Mouse (Mus musculus) heart, embryonic 10.5 days (tissue): ENCODE data around the gene Ctla2a. TPM values are rescaled to one million over a fixed set of nuclear protein-coding genes. Genes with fewer than 3 reads are reported as not detected.
"Not testable (repeated sequence)": the region's sequence is repeated elsewhere in the genome, so short reads cannot be mapped to it uniquely, and the experiment has no call there.

Experiments used
- DNase-seq: peaks from one replicate; pipeline ENCODE4 v3.0.0-alpha.2; 2017; ENCODE audit warnings: low spot score
- H3K27ac ChIP-seq: fragments of 300-500 bp; sonication (generic); 2 replicates; pipeline ENCODE4 v1.5.1; 2016; ENCODE audit warnings: mild to moderate bottlenecking
- H3K27me3 ChIP-seq: fragments of 300-500 bp; sonication (generic); 2 replicates; pipeline ENCODE4 v1.6.1; 2016; ENCODE audit warnings: mild to moderate bottlenecking; ENCODE audit not compliant: poor library complexity, insufficient read depth, severe bottlenecking
- H3K36me3 ChIP-seq: fragments of 300-500 bp; sonication (generic); 2 replicates; pipeline ENCODE4 v1.6.1; 2016; ENCODE audit warnings: mild to moderate bottlenecking, moderate library complexity
- H3K4me1 ChIP-seq: fragments of 300-500 bp; sonication (generic); 2 replicates; pipeline ENCODE4 v1.6.1; 2016; ENCODE audit warnings: mild to moderate bottlenecking
- H3K4me3 ChIP-seq: fragments of 300-500 bp; sonication (generic); 2 replicates; pipeline ENCODE4 v1.5.1; 2016; ENCODE audit warnings: mild to moderate bottlenecking, moderate library complexity
- H3K9me3 ChIP-seq: fragments of 300-500 bp; sonication (generic); 2 replicates; pipeline ENCODE4 v1.6.1; 2016; ENCODE audit warnings: mild to moderate bottlenecking, moderate library complexity
- WGBS: fragments of 180-500 bp; shearing (Covaris S2); methylation state at CpG from one replicate; pipeline ENCODE4 v1.1.7; 2016; 5-methylcytosine and 5-hydroxymethylcytosine counted together
- polyA plus RNA-seq: library from polyadenylated mRNA; unstranded; fragments of >200 nt; fragmentation: Nextera tagmentation; extraction: Ambion mirVana; gene quantifications from 2 replicates; pipeline ENCODE4 v1.2.1, GENCODE M21; 2016

Ctla2a gene
- polyA plus RNA-seq = 32.2 and 48.4 TPM in 2 replicates

GRCm38 (mm10) chr13:60936500-60936901, at the start of gene Ctla2a, which contains the start of gene Gm49391:
TSS of gene Ctla2a (minus strand) at chr13:60936625.
TSS of gene Gm49391 (minus strand) at chr13:60936571.
- no peak for DNase-seq
- no peak within 1 kb of the TSS for H3K27ac ChIP-seq
- no peak within 1 kb of the TSS for H3K4me3 ChIP-seq
- H3K4me1 ChIP-seq = no peaks in the 10 kb centered on the region
- no peaks in the 10 kb centered on the region; the same call in 1 of the 2 replicates for H3K36me3 ChIP-seq
- no peaks in the 10 kb centered on the region for H3K9me3 ChIP-seq
- 49% methylated on average over 5 of the region's 5 CpGs for WGBS
- H3K27me3 ChIP-seq = no peaks in the 10 kb centered on the region

- not testable (repeated sequence) for H3K9me3 ChIP-seq, H3K36me3 ChIP-seq, H3K4me3 ChIP-seq, H3K27me3 ChIP-seq, DNase-seq, H3K27ac ChIP-seq, H3K4me1 ChIP-seq
- WGBS = 69% methylated on average over 4 of the region's 4 CpGs
These were observed 35.9 kb upstream of the Ctla2a start for GRCm38 (mm10) chr13:60972319-60972718.

GRCm38 (mm10) chr13:60963985-60964384, 27.6 kb upstream of the Ctla2a start:
- WGBS = 18% methylated on average over 5 of the region's 5 CpGs
- DNase-seq, H3K36me3 ChIP-seq, H3K27me3 ChIP-seq, H3K4me1 ChIP-seq, H3K27ac ChIP-seq, H3K9me3 ChIP-seq, H3K4me3 ChIP-seq: not testable (repeated sequence)

- Histone ChIP-seq H3K4me1 (no peaks in the 10 kb centered on the region), H3K36me3 (no peaks in the 10 kb centered on the region), H3K9me3 (peaks cover 7% of the 10 kb centered on the region; the same call in 1 of the 2 replicates), H3K4me3 (no peak overlapping the region), H3K27me3 (no peaks in the 10 kb centered on the region), H3K27ac (no peak overlapping the region)
- WGBS = 65% methylated on average over 5 of the region's 5 CpGs
- DNase-seq = no peak
These were observed 25.3 kb upstream of the Ctla2a start for GRCm38 (mm10) chr13:60961706-60962105.

DNA sequence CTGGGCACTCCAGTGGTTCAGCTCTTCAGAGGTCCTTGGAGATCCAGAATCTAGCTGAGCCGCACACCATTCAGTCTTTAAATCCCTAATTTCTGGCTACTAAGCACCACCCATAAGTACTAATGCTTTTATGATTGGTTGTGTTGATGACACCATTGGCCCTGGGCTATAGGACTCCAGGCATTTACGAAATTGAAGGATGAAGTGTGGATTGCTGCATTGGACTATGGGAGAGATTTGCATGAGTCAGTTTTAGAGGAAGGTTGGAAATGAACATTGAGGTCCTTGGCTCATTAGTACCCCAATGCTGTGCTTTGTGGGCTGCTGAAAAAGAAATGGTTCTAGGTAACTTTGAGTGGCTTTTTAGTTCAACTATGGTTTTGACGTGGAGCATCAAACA, 5.5 kb upstream of the Ctla2a start, which contains the start of gene Tpbpa:
Gene Tpbpa, minus strand, starts transcription at position 101 of the 400 bp plus-strand sequence.
- H3K27me3 ChIP-seq, H3K4me1 ChIP-seq, H3K27ac ChIP-seq, H3K9me3 ChIP-seq, H3K36me3 ChIP-seq, DNase-seq, H3K4me3 ChIP-seq: not testable (repeated sequence)
- 74% methylated on average over 3 of the region's 3 CpGs for WGBS

DNA sequence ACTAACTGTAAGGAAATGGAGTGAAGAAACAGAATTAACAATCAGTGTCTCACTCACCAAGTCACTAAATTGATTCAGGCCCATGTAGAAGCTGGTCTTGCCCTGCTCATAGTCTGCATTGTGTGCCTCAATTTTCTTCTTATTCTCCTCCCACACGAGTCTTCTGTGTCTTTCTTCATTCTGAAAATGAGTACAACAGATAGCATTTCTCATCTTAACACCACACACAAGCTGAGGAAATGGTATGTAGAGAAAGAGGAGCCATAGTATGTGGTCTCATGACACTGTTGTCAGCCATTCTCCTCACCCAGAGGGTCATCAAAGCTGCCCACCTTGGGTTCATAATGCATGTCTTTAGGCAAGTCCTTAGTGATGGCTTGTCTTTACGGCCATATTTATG, 935 bp downstream of the Ctla2a start, which contains the start of gene Gm49393:
Gene Gm49393, minus strand, starts transcription at position 101 of the 400 bp plus-strand sequence.
- not testable (repeated sequence) for H3K27ac ChIP-seq, DNase-seq, H3K4me1 ChIP-seq, H3K4me3 ChIP-seq, H3K27me3 ChIP-seq, H3K9me3 ChIP-seq, H3K36me3 ChIP-seq
- WGBS = 56% methylated on average over 2 of the region's 2 CpGs

GRCm38 (mm10) chr13:60904780-60905179, 31.6 kb downstream of the Ctla2a start, which contains the start of gene Tpbpb:
TSS of gene Tpbpb (minus strand) at chr13:60904880.
- H3K9me3 ChIP-seq, H3K4me1 ChIP-seq, H3K27ac ChIP-seq, H3K4me3 ChIP-seq, H3K36me3 ChIP-seq, H3K27me3 ChIP-seq, DNase-seq: not testable (repeated sequence)
- WGBS = 77% methylated on average over 2 of the region's 2 CpGs

DNA sequence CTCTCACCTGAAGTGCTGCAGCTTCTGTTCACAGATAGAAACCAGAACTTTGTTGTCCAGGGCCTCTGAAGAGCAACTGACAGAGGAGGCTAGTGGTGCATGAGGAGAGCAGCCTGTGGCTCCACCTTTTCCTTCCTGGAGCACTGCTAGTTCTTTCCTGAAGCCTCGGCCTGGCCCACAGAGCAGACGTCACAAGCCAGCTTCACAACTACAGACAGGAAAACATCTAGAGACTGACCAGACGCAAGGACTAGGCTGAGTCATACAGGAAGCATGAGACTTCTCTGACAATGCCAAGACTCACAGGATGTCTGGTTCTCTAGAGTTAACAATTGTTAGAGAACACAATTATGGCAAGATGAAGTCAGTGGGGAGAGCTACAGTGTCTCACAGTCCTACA, 39.1 kb downstream of the Ctla2a start, which contains the start of gene Ctla2b:
Gene Ctla2b, minus strand, starts transcription at position 120 of the 400 bp plus-strand sequence.
- no peaks in the 10 kb centered on the region for H3K27me3 ChIP-seq
- H3K27ac ChIP-seq = no peak within 1 kb of the TSS
- DNase-seq = peak; percentile 77
- WGBS = 43% methylated on average over 3 of the region's 3 CpGs
- H3K36me3 ChIP-seq = no peaks in the 10 kb centered on the region
- H3K4me3 ChIP-seq = no peak within 1 kb of the TSS
- no peaks in the 10 kb centered on the region for H3K4me1 ChIP-seq
- 0 out of 2 replicates have a peak, but pooled peaks cover 3% of the 10 kb centered on the region for H3K9me3 ChIP-seq

DNA sequence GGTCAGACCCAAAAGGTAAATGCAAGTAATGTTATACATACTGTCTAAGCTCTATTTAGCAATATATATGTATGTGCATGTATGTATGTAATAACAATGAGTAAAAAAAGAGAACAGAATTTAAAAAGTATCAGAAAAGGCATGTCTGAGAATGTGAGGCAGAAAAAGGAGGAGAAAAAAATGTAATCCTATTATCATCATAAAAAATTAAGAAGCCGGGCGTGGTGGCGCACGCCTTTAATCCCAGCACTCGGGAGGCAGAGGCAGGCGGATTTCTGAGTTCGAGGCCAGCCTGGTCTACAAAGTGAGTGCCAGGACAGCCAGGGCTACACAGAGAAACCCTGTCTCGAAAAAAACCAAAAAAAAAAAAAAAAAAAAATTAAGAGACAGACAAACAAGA, 39.6 kb downstream of the Ctla2a start, which contains the start of gene Gm49392:
Gene Gm49392, minus strand, starts transcription at position 101 of the 400 bp plus-strand sequence.
- not testable (repeated sequence) for DNase-seq, H3K4me1 ChIP-seq, H3K27me3 ChIP-seq, H3K27ac ChIP-seq, H3K36me3 ChIP-seq, H3K4me3 ChIP-seq, H3K9me3 ChIP-seq
- 82% methylated on average over 8 of the region's 8 CpGs for WGBS

GRCm38 (mm10) chr13:60895406-60896160, 40.8 kb downstream of the Ctla2a start:
- DNase-seq = no peak
- Histone ChIP-seq H3K4me1 (no peaks in the 10 kb centered on the region), H3K27ac (no peak overlapping the region), H3K27me3 (no peaks in the 10 kb centered on the region), H3K9me3 (no peaks in the 10 kb centered on the region), H3K36me3 (no peaks in the 10 kb centered on the region), H3K4me3 (no peak overlapping the region)

GRCm38 (mm10) chr13:60892301-60892700, 44.1 kb downstream of the Ctla2a start:
- no peaks in the 10 kb centered on the region for H3K4me1 ChIP-seq
- H3K9me3 ChIP-seq = no peaks in the 10 kb centered on the region
- H3K4me3 ChIP-seq = no peak overlapping the region
- 87% methylated on average over 1 of the region's 1 CpGs for WGBS
- no peaks in the 10 kb centered on the region for H3K27me3 ChIP-seq
- no peaks in the 10 kb centered on the region for H3K36me3 ChIP-seq
- H3K27ac ChIP-seq = no peak overlapping the region
- DNase-seq = no peak
